Mouse (Mus musculus): ENCODE results near the gene Nsun3. TPM values are rescaled to one million over a fixed set of nuclear protein-coding genes. Genes with fewer than 3 reads are reported as not detected.

Gene Nsun3
- polyA plus RNA-seq (2014; fragmentation: Nextera tagmentation; extraction: Ambion mirVana), result 9.4 and 10.5 TPM in 2 replicates

DNA sequence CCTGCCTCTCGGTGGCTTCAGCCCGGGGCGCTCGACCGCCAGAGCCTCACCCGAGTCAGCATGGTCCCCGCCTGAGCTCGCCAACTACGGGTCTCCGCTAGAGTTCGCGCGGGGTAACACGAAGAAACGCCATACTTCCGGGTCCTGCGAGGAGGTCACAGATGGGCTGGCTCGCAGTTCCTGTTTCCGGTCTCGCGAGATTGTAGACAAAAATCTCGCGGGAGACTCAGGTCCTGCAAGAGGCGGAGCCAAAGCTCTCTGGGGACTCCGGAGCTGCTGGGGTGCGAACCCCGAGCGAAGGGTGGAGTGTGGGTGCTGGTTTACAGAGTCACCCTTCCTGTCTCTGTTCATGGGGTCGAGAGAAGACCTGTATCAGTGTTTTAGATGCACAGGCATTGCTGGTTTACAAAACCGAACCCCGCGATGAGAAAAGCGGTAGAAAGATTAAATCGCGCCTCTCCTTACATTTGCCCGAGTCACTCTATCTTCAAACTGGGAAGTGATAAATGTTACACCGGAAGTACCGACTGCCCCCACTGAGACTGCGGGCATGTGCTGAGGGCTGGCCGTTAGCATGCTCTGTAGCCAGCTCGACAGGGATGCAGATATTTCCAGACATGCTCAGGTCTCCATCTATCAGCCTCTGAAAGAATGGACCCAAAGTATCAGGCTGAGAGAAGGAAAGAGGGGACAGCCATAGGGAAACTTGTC, at the start of gene Nsun3:
Nsun3 (minus strand) TSS at position 198 of the 711 bp plus-strand sequence.
- H3K9me3 ChIP-seq (ENCODE audit: control insufficient read depth, low read length), result no peaks in the 10 kb centered on the region
- no peaks in the 10 kb centered on the region for H3K4me1 ChIP-seq (ENCODE audit: control insufficient read depth, insufficient read depth, low read length)
- peak; percentile 98 for ATAC-seq (ENCODE audit: low FRiP score, low TSS enrichment)
- H3K4me2 ChIP-seq (replicated peaks; ENCODE audit: low read depth, low read length), result peak within 1 kb of the TSS; percentile 64
- H3K27ac ChIP-seq (ENCODE audit: low read depth, low read length), result peak within 1 kb of the TSS; percentile 68
- whole genome bisulfite sequencing, result 2% methylated on average over 41 of the region's 41 CpGs
- peak within 1 kb of the TSS; percentile 70 for H3K9ac ChIP-seq (ENCODE audit: low read depth, low read length)
- no peaks in the 10 kb centered on the region for H3K27me3 ChIP-seq (ENCODE audit: control insufficient read depth, insufficient read depth, low read length)
- H3K36me3 ChIP-seq (ENCODE audit: control insufficient read depth, insufficient read depth, low read length), result no peaks in the 10 kb centered on the region
- peak within 1 kb of the TSS; percentile 63 for H3K4me3 ChIP-seq (ENCODE audit: low read length)

DNA sequence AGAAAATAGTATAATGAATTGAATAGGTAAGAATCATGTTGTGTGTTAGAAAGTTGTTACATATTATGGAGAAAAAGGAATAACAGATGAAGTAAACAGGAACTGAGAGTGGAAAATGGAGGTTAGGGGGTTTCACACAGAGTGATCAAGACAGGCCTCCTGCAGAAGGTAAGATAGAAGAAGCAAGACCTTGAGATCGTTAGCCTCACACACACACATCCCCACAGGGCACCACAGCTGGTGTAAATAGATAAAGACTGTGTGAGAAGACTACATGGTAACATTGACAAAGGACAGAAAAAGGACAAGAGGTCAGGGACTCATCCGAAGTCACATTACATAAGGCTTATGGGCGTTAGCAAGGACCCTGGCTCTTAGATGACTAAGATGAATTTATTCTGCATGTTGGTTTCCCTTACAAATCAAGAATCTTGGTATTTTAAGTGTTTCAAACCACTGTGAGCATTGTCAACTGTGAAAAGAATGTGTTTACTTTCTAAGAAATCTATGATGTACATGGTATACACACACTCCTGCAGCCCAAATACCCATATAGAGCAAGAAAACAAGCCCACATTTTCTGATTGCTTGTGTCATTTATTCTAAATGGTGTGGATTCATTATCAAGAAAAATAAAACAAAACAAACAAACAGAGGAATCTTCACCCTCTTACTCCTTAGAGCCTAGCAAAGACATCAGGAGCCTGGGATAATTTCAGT, 47.6 kb upstream of the Nsun3 start:
- ATAC-seq (ENCODE audit: low FRiP score, low TSS enrichment), result no peak
- 86% methylated on average over 3 of the region's 3 CpGs for WGBS

DNA sequence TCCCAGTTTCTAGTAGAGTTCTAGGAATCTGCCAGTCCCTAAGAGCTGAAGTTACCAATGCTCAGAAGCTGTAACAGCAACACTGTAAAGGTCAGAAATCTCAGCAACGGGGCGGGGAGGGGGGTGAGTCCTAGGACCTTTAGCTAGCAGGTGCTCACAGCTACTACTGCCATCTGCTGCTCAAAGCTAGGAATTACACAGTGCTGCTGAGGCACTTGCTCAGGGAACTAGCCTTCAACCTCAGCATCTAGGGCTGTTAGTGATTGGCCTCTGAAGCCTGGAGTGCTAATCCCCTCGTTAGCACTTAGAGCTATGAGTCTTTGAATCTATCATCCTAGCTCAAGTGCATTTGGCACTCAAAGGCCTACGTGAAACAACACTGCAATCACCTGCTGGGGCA, 45.9 kb upstream of the Nsun3 start:
- Histone ChIP-seq H3K36me3 (ENCODE audit: control insufficient read depth, insufficient read depth, low read length) (no peaks in the 10 kb centered on the region), H3K4me1 (ENCODE audit: control insufficient read depth, insufficient read depth, low read length) (no peaks in the 10 kb centered on the region), H3K27me3 (ENCODE audit: control insufficient read depth, insufficient read depth, low read length) (no peaks in the 10 kb centered on the region), H3K9me3 (ENCODE audit: control insufficient read depth, low read length) (no peaks in the 10 kb centered on the region), H3K27ac (ENCODE audit: low read depth, low read length) (no peak overlapping the region), H3K9ac (ENCODE audit: low read depth, low read length) (no peak overlapping the region), H3K4me3 (ENCODE audit: low read length) (no peak overlapping the region), H3K4me2 (replicated peaks; ENCODE audit: low read depth, low read length) (no peak overlapping the region)
- 14% methylated on average over 4 of the region's 4 CpGs for WGBS
- ATAC-seq (ENCODE audit: low FRiP score, low TSS enrichment), result no peak

More for the DNA sequence above, 47.6 kb upstream of the Nsun3 start:
- no peaks in the 10 kb centered on the region for H3K36me3 ChIP-seq (ENCODE audit: control insufficient read depth, insufficient read depth, low read length)
- no peak overlapping the region for H3K4me2 ChIP-seq (replicated peaks; ENCODE audit: low read depth, low read length)
- H3K4me1 ChIP-seq (ENCODE audit: control insufficient read depth, insufficient read depth, low read length), result no peaks in the 10 kb centered on the region
- H3K9ac ChIP-seq (ENCODE audit: low read depth, low read length), result no peak overlapping the region
- H3K27ac ChIP-seq (ENCODE audit: low read depth, low read length), result no peak overlapping the region
- no peaks in the 10 kb centered on the region for H3K9me3 ChIP-seq (ENCODE audit: control insufficient read depth, low read length)
- no peak overlapping the region for H3K4me3 ChIP-seq (ENCODE audit: low read length)
- no peaks in the 10 kb centered on the region for H3K27me3 ChIP-seq (ENCODE audit: control insufficient read depth, insufficient read depth, low read length)

DNA sequence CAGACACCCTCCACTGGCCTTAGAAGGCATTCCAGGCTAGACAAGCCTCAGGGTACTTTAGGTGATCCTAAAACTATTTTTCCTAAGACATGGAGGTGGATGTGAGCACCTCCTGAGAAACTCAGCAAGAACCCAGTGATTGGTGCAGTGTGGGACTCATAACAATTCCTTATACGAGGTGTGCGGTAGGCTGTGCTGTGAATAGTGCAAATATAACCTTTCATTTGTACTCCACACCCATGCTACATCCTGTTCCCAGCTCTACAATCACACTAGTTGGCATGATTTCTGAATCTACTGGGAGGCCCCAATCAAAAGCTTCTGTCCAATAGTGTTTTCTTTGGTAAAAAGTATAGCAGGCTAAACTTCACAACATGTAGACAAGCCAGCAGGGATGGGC, 45.4 kb upstream of the Nsun3 start:
- 86% methylated on average over 2 of the region's 2 CpGs for WGBS
- H3K4me3 ChIP-seq (ENCODE audit: low read length), result no peak overlapping the region
- H3K4me2 ChIP-seq (replicated peaks; ENCODE audit: low read depth, low read length), result no peak overlapping the region
- no peaks in the 10 kb centered on the region for H3K4me1 ChIP-seq (ENCODE audit: control insufficient read depth, insufficient read depth, low read length)
- no peaks in the 10 kb centered on the region for H3K9me3 ChIP-seq (ENCODE audit: control insufficient read depth, low read length)
- H3K9ac ChIP-seq (ENCODE audit: low read depth, low read length), result no peak overlapping the region
- no peaks in the 10 kb centered on the region for H3K36me3 ChIP-seq (ENCODE audit: control insufficient read depth, insufficient read depth, low read length)
- H3K27ac ChIP-seq (ENCODE audit: low read depth, low read length), result no peak overlapping the region
- no peak for ATAC-seq (ENCODE audit: low FRiP score, low TSS enrichment)
- no peaks in the 10 kb centered on the region for H3K27me3 ChIP-seq (ENCODE audit: control insufficient read depth, insufficient read depth, low read length)

DNA sequence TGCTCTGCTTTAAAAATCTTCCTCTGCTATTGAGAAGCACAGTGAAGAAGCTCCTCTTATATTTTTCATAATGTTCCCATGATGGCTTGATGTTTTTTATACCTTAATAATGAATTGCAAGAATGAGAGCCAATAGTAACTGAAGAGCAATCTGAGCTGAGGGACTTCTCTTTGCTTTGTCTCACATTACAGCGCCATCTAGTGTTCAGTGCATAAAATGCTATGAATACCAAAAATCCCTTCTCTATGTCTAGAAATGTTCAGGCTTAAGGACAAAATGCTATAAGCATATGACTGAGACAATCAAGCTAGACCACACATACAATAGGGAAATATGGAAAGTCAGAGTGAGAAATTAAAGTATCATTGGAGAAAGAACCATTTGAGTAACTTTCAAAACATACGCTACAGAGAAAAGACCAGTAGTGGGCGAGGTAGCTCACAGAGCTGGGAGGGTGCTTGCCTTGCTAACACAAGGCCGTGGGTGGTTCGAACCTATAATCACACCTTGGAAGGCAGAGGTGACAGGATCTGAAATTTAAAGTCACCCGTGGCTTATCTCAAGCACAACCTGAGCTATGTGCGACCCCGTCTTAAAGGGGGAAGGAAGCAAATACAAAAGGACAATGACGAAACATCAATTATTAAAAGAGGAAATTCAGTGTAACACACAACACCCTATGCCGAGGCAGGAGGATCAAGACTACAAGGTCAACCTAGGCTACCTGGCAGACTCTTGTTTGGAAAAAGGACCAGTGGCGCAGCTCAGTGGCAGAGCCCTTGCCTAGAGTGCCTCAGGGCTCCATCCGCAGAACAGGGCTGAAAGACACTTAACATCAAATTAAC, 39.8 kb upstream of the Nsun3 start:
- Histone ChIP-seq H3K4me2 (replicated peaks; ENCODE audit: low read depth, low read length) (no peak overlapping the region), H3K9me3 (ENCODE audit: control insufficient read depth, low read length) (no peaks in the 10 kb centered on the region), H3K36me3 (ENCODE audit: control insufficient read depth, insufficient read depth, low read length) (no peaks in the 10 kb centered on the region), H3K4me3 (ENCODE audit: low read length) (no peak overlapping the region), H3K27me3 (ENCODE audit: control insufficient read depth, insufficient read depth, low read length) (no peaks in the 10 kb centered on the region), H3K4me1 (ENCODE audit: control insufficient read depth, insufficient read depth, low read length) (no peaks in the 10 kb centered on the region), H3K27ac (ENCODE audit: low read depth, low read length) (no peak overlapping the region), H3K9ac (ENCODE audit: low read depth, low read length) (no peak overlapping the region)
- ATAC-seq (ENCODE audit: low FRiP score, low TSS enrichment), result peak; percentile 12; the same call in 1 of the 2 replicates
- 78% methylated on average over 12 of the region's 12 CpGs for WGBS

DNA sequence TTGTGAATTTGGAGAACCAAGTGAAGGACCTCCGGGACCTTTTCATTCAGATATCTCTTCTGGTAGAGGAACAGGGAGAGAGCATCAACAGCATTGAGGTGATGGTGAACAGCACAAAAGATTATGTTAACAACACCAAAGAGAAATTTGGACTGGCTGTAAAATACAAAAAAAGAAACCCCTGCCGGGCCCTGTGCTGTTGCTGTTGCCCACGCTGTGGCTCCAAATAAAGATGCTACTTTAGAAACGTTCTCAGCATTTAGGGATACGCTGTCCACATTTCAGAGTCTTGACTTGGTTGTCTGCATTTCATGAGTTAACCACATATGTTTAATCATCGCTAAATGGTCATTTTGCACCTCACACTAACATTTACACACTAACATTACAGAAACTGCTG, 35.9 kb upstream of the Nsun3 start:
- Histone ChIP-seq H3K9me3 (ENCODE audit: control insufficient read depth, low read length) (no peaks in the 10 kb centered on the region), H3K36me3 (ENCODE audit: control insufficient read depth, insufficient read depth, low read length) (no peaks in the 10 kb centered on the region), H3K4me3 (ENCODE audit: low read length) (no peak overlapping the region), H3K4me1 (ENCODE audit: control insufficient read depth, insufficient read depth, low read length) (no peaks in the 10 kb centered on the region), H3K27ac (ENCODE audit: low read depth, low read length) (no peak overlapping the region), H3K4me2 (replicated peaks; ENCODE audit: low read depth, low read length) (no peak overlapping the region), H3K27me3 (ENCODE audit: control insufficient read depth, insufficient read depth, low read length) (no peaks in the 10 kb centered on the region), H3K9ac (ENCODE audit: low read depth, low read length) (no peak overlapping the region)
- 93% methylated on average over 6 of the region's 6 CpGs for WGBS
- ATAC-seq (ENCODE audit: low FRiP score, low TSS enrichment), result no peak

DNA sequence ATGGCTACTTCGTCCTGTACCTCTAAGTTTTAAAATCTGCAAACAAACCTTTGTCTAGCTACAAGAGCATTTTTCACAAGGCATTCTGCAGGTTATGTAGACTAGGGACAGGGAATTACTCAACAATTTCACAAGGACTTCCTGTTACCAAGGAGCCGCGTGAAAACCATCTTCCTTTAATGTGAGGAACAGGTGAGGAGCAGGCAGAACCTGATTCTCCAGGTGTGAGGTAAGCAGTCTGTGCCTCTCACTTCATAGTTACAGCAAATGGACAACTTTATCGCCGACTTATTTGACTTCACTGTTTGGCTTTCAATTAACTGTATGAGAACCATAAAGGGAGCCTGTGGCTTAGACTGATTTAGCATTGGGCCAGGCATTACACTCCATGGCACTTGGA, 27.9 kb upstream of the Nsun3 start, which contains the start of gene Stx19:
Stx19 (plus strand) TSS at position 186 of the 400 bp plus-strand sequence.
- Histone ChIP-seq H3K27ac (ENCODE audit: low read depth, low read length) (no peak within 1 kb of the TSS), H3K4me3 (ENCODE audit: low read length) (no peak within 1 kb of the TSS), H3K4me2 (replicated peaks; ENCODE audit: low read depth, low read length) (no peak within 1 kb of the TSS), H3K4me1 (ENCODE audit: control insufficient read depth, insufficient read depth, low read length) (no peaks in the 10 kb centered on the region), H3K27me3 (ENCODE audit: control insufficient read depth, insufficient read depth, low read length) (no peaks in the 10 kb centered on the region), H3K9me3 (ENCODE audit: control insufficient read depth, low read length) (no peaks in the 10 kb centered on the region), H3K36me3 (ENCODE audit: control insufficient read depth, insufficient read depth, low read length) (no peaks in the 10 kb centered on the region), H3K9ac (ENCODE audit: low read depth, low read length) (no peak within 1 kb of the TSS)
- no peak for ATAC-seq (ENCODE audit: low FRiP score, low TSS enrichment)
- 86% methylated on average over 5 of the region's 5 CpGs for WGBS

DNA sequence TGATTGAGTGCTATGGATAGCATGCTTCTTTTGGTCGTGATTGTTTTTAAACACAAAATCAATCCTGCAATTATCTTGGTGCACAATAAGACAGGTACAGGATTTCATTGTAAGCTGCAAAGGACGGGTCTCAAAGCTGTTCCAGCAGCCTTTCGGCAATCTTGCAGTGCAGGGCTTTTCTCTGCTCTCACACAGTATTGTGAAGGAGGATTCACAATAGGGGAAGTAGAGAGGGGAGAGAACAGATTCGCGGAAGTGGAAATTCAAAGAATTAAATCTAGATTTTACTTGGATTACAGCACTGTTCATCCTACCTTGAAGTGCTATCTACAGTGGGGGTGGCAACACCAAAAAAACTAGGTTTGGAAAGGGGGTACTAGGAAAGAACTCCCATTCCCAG, 27.2 kb upstream of the Nsun3 start:
- Histone ChIP-seq H3K4me1 (ENCODE audit: control insufficient read depth, insufficient read depth, low read length) (no peaks in the 10 kb centered on the region), H3K4me2 (replicated peaks; ENCODE audit: low read depth, low read length) (no peak overlapping the region), H3K36me3 (ENCODE audit: control insufficient read depth, insufficient read depth, low read length) (no peaks in the 10 kb centered on the region), H3K9ac (ENCODE audit: low read depth, low read length) (no peak overlapping the region), H3K27ac (ENCODE audit: low read depth, low read length) (no peak overlapping the region), H3K27me3 (ENCODE audit: control insufficient read depth, insufficient read depth, low read length) (no peaks in the 10 kb centered on the region), H3K9me3 (ENCODE audit: control insufficient read depth, low read length) (no peaks in the 10 kb centered on the region), H3K4me3 (ENCODE audit: low read length) (no peak overlapping the region)
- ATAC-seq (ENCODE audit: low FRiP score, low TSS enrichment), result no peak
- 90% methylated on average over 5 of the region's 5 CpGs for WGBS
